Mouse (Mus musculus) frontal cortex, postnatal 25 days (tissue): ENCODE measurements at regions not wholly inside any gene's neighbourhood (a gene's known extent, or its start where the extent isn't known, plus 50 kb on each side); places are given as distances from the start of the nearest gene placed in this dataset.
"Not testable (repeated sequence)": the region's sequence is repeated elsewhere in the genome, so short reads cannot be mapped to it uniquely, and the experiment has no call there.

Experiments
- DNase-seq, 2 experiments: peaks; one replicate each; pipeline ENCODE4 v3.0.0; 2022; ENCODE audit warnings: low spot score in 2 of 2

GRCm38 (mm10) chr11:7705312-7705764, 491.6 kb upstream of the Igfbp3 start:
- peak; percentile 4 to 11 for DNase-seq

GRCm38 (mm10) chr11:7697591-7697990, 483.9 kb upstream of the Igfbp3 start:
- no peak for DNase-seq

GRCm38 (mm10) chr11:7689701-7690100, 476.0 kb upstream of the Igfbp3 start:
- not testable (repeated sequence) for DNase-seq

GRCm38 (mm10) chr11:7672821-7673220, 459.1 kb upstream of the Igfbp3 start:
- no peak for DNase-seq

DNA sequence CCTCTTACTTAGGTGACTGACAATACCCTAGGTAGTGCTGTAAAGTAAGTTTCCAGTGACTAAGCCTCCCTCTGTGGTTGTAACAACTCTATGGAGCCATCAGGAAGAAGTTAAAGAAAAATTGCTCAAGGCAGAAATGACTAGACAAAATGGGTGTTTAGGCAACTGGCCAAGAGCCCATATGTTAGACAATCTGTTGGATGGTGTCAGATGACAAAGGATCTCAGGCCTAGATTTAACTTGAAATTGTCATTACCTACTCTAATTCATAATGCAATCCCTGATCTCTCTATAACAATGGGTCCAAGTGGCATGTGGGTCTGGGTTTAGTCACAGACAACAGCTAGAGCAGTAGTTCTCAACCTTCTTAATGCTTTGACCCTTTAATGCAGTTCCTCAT, 416.9 kb upstream of the Igfbp3 start:
- no peak for DNase-seq

GRCm38 (mm10) chr11:7625256-7625655, 411.5 kb upstream of the Igfbp3 start:
- no peak for DNase-seq

GRCm38 (mm10) chr11:7620320-7620719, 406.6 kb upstream of the Igfbp3 start:
- no peak for DNase-seq

GRCm38 (mm10) chr11:7610752-7611151, 397.0 kb upstream of the Igfbp3 start:
- no peak for DNase-seq

DNA sequence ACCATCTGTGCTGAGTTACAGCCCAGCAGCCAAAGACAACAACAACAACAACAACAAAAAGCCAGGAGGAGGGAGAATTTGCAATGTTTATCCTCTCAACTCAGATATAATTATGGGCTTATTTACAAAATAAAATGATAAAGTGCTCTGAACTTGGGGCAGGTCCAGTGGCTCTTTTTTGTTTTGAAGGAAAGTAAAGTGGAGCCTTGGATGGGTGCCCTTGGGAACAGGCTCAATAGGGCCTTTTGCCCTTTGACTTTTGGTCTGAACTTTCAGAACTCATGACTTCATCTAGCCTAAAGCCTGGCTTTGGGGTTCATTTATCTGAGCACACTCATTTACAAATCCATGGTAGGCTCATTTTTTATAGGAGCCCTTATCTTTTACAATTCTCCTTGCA, 396.2 kb upstream of the Igfbp3 start:
- DNase-seq: no peak

DNA sequence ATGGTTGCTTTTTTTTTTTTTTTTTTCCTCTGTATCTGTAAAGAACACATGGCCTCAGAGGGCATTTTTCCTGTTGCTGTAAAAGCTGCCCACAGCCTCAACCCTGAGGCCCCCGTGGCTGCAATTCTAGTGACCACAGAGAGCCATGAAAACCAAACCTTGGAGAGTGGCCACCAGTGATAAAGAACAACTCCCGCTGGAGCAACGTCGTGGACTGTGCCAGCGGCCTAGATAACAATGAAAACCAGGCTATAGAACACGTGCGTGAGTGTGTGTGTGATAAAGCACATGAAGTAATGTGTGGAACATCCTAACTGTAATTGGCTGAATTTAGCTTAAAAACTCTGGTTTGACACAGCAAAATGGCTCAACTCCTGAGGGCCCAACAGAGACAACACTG, 392.9 kb upstream of the Igfbp3 start:
- no peak for DNase-seq

GRCm38 (mm10) chr11:7592010-7592409, 378.3 kb upstream of the Igfbp3 start:
- DNase-seq: no peak

DNA sequence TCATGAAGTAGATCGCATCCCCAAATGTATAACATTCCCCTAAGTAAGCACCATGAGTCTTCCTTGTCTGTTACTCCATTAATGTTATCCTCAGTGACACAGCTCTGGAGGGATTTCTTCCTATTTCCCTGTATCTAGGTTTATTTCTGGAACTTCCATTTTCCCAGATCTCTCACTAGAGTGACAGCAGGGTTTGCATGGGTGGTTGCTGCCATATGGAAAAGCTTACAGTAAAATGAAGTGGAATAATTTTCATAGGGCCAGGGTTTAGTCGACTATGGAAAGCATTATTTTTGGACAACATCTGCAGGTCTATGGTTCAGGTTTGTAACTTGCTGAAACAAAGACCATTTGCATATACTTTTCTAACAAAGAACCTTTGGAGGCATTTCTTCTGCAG, 369.6 kb upstream of the Igfbp3 start:
- DNase-seq: no peak

DNA sequence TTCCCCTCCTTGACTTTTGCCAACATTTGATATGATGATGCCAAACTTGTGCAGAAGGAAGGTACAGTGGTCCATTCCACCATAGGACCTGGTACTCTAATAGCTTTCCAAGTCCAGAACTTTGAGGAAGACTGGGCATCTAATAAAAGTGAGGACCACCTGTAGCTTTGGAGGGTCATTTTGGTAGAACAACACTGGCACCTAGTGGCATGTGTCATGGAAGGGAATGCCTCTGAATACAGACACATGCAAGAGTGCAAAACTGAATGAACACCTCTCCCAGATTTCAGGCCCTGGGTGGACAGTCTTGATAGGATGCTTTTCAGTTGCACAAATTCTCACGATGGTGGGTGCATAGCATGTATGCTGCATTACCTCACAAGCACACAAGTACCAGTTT, 354.8 kb upstream of the Igfbp3 start:
- DNase-seq: peak in 1 of 2 experiments; percentile 16

GRCm38 (mm10) chr11:7562029-7562428, 348.3 kb upstream of the Igfbp3 start:
- DNase-seq: no peak

DNA sequence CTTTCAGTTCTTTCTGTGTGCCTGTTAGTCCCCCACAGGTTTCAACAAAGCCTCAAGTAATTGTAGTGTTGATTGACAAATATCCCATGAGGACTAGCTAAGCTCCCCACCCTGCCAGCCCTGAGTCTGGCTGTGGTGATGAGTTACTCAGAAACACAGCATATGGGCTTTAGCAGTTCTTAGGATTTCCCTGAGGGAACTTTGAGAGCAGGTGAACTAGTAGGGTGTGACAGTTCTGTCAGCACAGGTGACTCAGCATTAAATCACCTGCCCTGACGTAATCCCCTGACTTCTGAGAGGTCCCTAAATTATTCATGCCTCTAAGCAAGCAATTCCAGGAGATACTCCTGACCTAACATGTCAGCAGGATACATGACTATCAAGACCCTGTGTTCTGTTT, 347.7 kb upstream of the Igfbp3 start:
- DNase-seq: no peak

DNA sequence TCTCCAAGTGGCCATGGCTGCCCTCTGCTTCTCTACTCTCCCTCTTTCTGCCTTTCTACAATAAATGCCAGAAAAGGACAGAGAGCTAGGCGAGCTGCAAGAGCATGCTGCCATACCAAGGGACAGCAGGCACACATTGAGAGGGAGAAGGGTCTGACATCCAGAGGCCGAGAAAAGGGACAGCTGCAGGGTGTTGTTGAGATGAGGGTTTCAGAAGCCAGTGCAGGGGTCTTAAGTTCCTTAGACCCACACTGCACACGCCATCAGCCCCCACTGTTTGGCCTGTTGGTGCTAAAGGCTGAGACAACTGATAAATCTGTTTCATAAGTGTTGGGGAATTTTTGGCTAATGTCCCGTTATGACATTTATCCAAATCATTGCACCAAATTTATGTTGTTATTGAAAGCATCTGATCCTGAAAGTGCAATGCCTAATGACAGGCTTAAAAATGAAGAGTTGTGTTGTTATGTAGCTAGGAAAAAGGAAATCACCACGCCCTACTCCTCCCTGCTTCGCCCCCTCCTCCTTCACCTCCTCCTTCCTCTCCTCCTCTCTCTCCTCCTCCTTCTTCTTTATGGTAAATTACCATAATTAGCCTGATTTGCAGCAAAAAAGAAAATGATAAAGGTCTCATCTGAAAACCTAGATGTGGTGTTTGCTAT, 342.0 kb upstream of the Igfbp3 start:
- DNase-seq: no peak

- DNase-seq: no peak
These were observed 338.4 kb upstream of the Igfbp3 start for GRCm38 (mm10) chr11:7552154-7552553.

DNA sequence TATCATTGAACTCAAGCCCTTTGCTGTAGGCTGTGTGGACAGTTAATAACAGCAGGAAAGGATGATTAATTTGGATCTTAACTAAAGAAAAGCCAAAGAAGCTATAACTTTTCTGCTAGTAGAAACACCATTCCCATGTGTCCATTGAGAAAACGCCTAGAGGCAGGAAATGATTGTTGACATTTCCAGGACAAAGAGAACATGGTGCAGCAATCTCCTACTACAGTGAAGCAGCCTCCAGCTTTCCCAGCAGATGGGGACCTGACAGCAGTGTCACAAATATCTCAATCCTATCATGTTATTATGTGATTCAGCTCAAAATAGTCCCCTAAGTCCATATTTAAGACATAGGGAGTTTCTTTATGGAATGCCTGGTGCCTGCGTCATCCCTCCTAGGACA, 334.1 kb upstream of the Igfbp3 start:
- DNase-seq: no peak

- DNase-seq: no peak
These were observed 331.9 kb upstream of the Igfbp3 start for GRCm38 (mm10) chr11:7545621-7546020.

DNA sequence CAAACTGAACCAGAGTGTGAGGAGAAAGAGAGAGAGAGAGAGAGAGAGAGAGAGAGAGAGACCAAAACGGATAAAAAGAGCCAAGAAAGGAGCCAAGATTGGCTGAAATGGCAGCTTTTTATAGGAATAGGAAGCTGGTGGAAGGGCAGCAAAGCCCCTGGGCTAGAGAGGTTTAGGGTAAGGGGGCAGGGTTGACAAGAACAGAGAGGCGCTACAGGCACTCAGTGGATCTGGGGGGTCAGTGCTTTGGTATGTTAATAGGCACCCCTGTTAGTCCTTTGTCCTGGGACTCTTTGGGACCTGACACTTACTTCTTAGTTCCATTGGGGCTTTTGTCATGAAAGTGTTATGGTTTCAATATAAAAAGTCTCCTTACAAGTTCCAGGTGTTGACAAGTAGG, 320.9 kb upstream of the Igfbp3 start:
- no peak for DNase-seq

DNA sequence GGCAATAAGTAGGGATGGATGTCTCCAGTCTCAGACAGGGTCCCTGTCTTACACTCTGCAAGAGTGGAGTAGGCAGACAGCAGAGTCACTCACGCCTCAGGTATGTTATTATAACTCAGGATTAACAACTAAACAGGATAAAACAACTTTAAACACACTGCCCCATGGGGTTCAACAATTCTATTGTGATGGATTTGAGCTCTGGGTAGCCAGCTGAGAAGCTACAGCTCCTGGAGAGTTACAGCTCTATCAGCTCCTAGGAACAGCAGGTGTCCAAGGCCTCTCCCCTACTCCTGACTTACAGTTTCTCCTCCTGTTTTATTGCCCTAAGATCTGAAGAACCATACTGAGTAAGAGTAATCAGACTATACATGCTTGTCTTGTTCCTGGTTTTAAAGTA, 319.6 kb upstream of the Igfbp3 start:
- DNase-seq: no peak

DNA sequence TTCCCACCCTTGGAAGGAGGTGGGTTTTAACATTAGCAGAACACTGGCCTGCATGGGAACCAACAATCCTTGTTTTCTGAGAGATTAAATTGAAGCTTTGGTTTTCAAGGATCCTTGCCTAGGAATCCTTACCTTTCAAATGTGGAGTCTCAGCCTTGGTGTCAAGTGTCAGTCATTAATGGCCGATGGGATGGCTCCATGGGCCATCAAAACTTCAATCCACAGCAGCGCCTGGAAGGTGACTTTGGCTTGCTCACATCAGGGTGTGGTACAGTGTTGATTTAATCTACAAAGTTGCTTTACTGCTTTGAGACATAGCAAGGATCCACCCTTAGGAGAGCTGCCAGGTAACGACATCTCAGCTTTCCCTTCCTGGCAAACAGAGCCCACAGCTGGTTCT, 318.1 kb upstream of the Igfbp3 start:
- no peak for DNase-seq

- DNase-seq: no peak
These were observed 316.9 kb upstream of the Igfbp3 start for GRCm38 (mm10) chr11:7530482-7531148.

DNA sequence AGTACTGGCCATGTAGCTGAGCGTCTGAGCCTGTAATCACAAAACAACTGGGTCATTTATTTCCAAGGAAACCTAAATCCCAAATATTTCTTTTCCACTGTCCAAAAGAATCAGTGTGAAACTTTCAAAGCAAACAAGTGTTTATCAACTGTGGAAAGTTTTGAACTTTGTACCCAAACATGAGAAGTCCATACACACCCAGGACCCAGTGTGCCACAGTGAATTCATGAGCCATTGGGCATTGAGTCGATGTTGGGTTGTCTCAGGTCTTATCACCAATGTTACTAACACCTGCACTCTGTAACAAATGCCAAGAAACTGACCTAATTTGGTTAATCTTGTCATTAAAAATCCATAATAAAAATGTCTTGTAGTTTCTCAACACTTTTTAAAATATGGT, 305.8 kb upstream of the Igfbp3 start:
- DNase-seq: no peak
